Mouse (Mus musculus) heart, embryonic 14.5 days (tissue): ENCODE measurements around the gene 2310011J03Rik. TPM values are rescaled to one million over a fixed set of nuclear protein-coding genes. Genes with fewer than 3 reads are reported as not detected.

Source experiments
- microRNA-seq: library from miRNA; unstranded; fragments of <30 nt; microRNA quantifications from one replicate; pipeline ENCODE4, GENCODE M21; 2016
- polyA plus RNA-seq: library from polyadenylated mRNA; unstranded; fragments of >200 nt; fragmentation: Nextera tagmentation; extraction: Ambion mirVana; gene quantifications from 2 replicates; pipeline ENCODE4 v1.2.1, GENCODE M21; 2014

Gene 2310011J03Rik
- polyA plus RNA-seq, 1 experiment from 2014 or later, result 30.8 TPM

Small RNA genes lying within 50 kb of the gene (microRNA-seq; reads per million reads assigned to microRNA genes)
- gene Mir6911, result 1.7 reads per million

Other genes starting within 250 kb of the 2310011J03Rik start
- 9.5 and 9.6 TPM in 2 replicates for gene Sbno2, start 215.0 kb downstream of the 2310011J03Rik start, polyA plus RNA-seq
- 14.6 and 17.7 TPM in 2 replicates for gene Stk11, start 204.7 kb downstream of the 2310011J03Rik start, polyA plus RNA-seq
- gene Atp5d, start 181.9 kb downstream of the 2310011J03Rik start, polyA plus RNA-seq, result 988 and 1,015 TPM in 2 replicates
- 1.6 and 2.6 TPM in 2 replicates for gene Cbarp, start 179.7 kb downstream of the 2310011J03Rik start, polyA plus RNA-seq
- 21.2 and 25.8 TPM in 2 replicates for gene Midn, start 172.3 kb downstream of the 2310011J03Rik start, polyA plus RNA-seq
- 79.4 and 80.7 TPM in 2 replicates for gene Cirbp, start 154.6 kb downstream of the 2310011J03Rik start, polyA plus RNA-seq
- 7.7 and 11.1 TPM in 2 replicates for gene 1600002K03Rik, start 147.6 kb downstream of the 2310011J03Rik start, polyA plus RNA-seq
- gene Efna2, start 141.1 kb downstream of the 2310011J03Rik start, polyA plus RNA-seq, result 8.4 and 10.1 TPM in 2 replicates
- 28.5 and 29.3 TPM in 2 replicates for gene Mum1, start 94.1 kb downstream of the 2310011J03Rik start, polyA plus RNA-seq
- gene Ndufs7, start 71.4 kb downstream of the 2310011J03Rik start, polyA plus RNA-seq, result 721 and 734 TPM in 2 replicates
- 60.3 and 61.5 TPM in 2 replicates for gene Gamt, start 59.5 kb downstream of the 2310011J03Rik start, polyA plus RNA-seq
- gene Dazap1, start 59.1 kb downstream of the 2310011J03Rik start, polyA plus RNA-seq, result 25.0 and 27.5 TPM in 2 replicates
- 648 and 723 TPM in 2 replicates for gene Rps15, start 28.1 kb downstream of the 2310011J03Rik start, polyA plus RNA-seq
- 0.78 and 1.4 TPM in 2 replicates for gene Apc2, start 24.6 kb downstream of the 2310011J03Rik start, polyA plus RNA-seq
- 1.4 TPM in 2 replicates for gene Pcsk4, start 9.0 kb upstream of the 2310011J03Rik start, polyA plus RNA-seq
- 1.4 and 1.6 TPM in 2 replicates for gene Reep6, start 9.4 kb upstream of the 2310011J03Rik start, polyA plus RNA-seq
- gene Adamtsl5, start 27.9 kb upstream of the 2310011J03Rik start, polyA plus RNA-seq, result 6.8 and 7.8 TPM in 2 replicates
- gene Plk5, start 35.9 kb upstream of the 2310011J03Rik start, polyA plus RNA-seq, result not detected in 2 replicates
- gene Mex3d, start 67.1 kb upstream of the 2310011J03Rik start, polyA plus RNA-seq, result 3.9 and 6.3 TPM in 2 replicates
- 116 and 125 TPM in 2 replicates for gene Mbd3, start 79.0 kb upstream of the 2310011J03Rik start, polyA plus RNA-seq
- 2,007 and 2,169 TPM in 2 replicates for gene Uqcr11, start 86.3 kb upstream of the 2310011J03Rik start, polyA plus RNA-seq
- 48.6 and 54.0 TPM in 2 replicates for gene Tcf3, start 113.1 kb upstream of the 2310011J03Rik start, polyA plus RNA-seq
- gene Onecut3, start 174.3 kb upstream of the 2310011J03Rik start, polyA plus RNA-seq, result not detected in 2 replicates
- 0.08 and 0.09 TPM in 2 replicates for gene Atp8b3, start 218.6 kb upstream of the 2310011J03Rik start, polyA plus RNA-seq
- 16.7 and 17.0 TPM in 2 replicates for gene Rexo1, start 241.0 kb upstream of the 2310011J03Rik start, polyA plus RNA-seq